Mouse (Mus musculus) G1E (cell line): ENCODE measurements around the gene St6galnac3. TPM values are rescaled to one million over a fixed set of nuclear protein-coding genes. Genes with fewer than 3 reads are reported as not detected.

ENCODE experiments used
- ATAC-seq: 2 replicates; pipeline ENCODE4 v1.8.0; 2016; ENCODE audit warnings: mild to moderate bottlenecking; ENCODE audit not compliant: insufficient number of reproducible peaks, poor library complexity, low FRiP score, severe bottlenecking; ENCODE audit errors: extremely low read depth
- DNase-seq: peaks from one replicate; pipeline ENCODE4 v3.0.0; 2012; ENCODE audit warnings: low spot score
- H3K27me3 ChIP-seq: 2 replicates; pipeline ENCODE4 v1.6.1; 2012; ENCODE audit warnings: mild to moderate bottlenecking, low read length, inconsistent platforms; ENCODE audit not compliant: insufficient read depth
- H3K36me3 ChIP-seq: replicated peaks from 2 replicates; pipeline ENCODE3; 2012; ENCODE audit warnings: mild to moderate bottlenecking, inconsistent platforms
- H3K4me1 ChIP-seq: 2 replicates; pipeline ENCODE4 v1.6.1; 2012; ENCODE audit warnings: low read depth, low read length, inconsistent platforms, mixed read lengths; ENCODE audit not compliant: insufficient read depth
- H3K4me3 ChIP-seq: 2 replicates; pipeline ENCODE4 v1.5.1; 2012; ENCODE audit warnings: low read depth, mild to moderate bottlenecking, inconsistent platforms, low read length, moderate library complexity, mixed read lengths
- H3K9me3 ChIP-seq: replicated peaks from 2 replicates; pipeline ENCODE4 v1.6.1; 2012; ENCODE audit warnings: inconsistent platforms
- CTCF ChIP-seq: IDR thresholded peaks from 2 replicates; pipeline ENCODE4 v1.5.1; 2012; ENCODE audit warnings: low read depth, low read length, inconsistent platforms, mixed read lengths
- GATA1 ChIP-seq: IDR thresholded peaks from 2 replicates; pipeline ENCODE4 v1.6.1; 2012; ENCODE audit warnings: borderline replicate concordance, low read length, inconsistent platforms, mixed read lengths
- GATA2 ChIP-seq: IDR thresholded peaks from 2 replicates; pipeline ENCODE4 v1.6.1; 2012; ENCODE audit warnings: low read depth, low read length, inconsistent platforms, borderline replicate concordance
- POLR2AphosphoS5 ChIP-seq: IDR thresholded peaks from 2 replicates; pipeline ENCODE4 v1.6.1; 2012; ENCODE audit warnings: low read depth, low read length, inconsistent platforms; ENCODE audit not compliant: insufficient replicate concordance
- TAL1 ChIP-seq: conservative IDR thresholded peaks from 2 replicates; pipeline ENCODE4 v1.6.1; 2012; ENCODE audit warnings: low read depth, low read length, inconsistent platforms, mixed read lengths
- polyA plus RNA-seq: library from polyadenylated mRNA; stranded (reverse); fragments of >175 nt; gene quantifications from 2 replicates; pipeline ENCODE4 v1.2.3, GENCODE M21; 2012
- total RNA-seq, 2 experiments: library from RNA; stranded (forward) in 1 of 2; stranded (reverse) in 1 of 2; fragments of 200-1000 nt in 1 of 2; fragments of >200 nt in 1 of 2; fragmentation: Nextera tagmentation in 1 of 2; gene quantifications; 2 replicates each; pipeline ENCODE4 v1.2.3; 2014 to 2017

Gene St6galnac3
- total and polyA plus RNA-seq, 3 experiments = 1.3 to 62.8 (median 45.7) TPM

- ATAC-seq (no peak), DNase-seq (no peak)
- no peaks in the 10 kb centered on the region for H3K4me1 ChIP-seq
- H3K9me3 ChIP-seq = no peaks in the 10 kb centered on the region
- H3K27me3 ChIP-seq = no peaks in the 10 kb centered on the region
- no peak overlapping the region for H3K4me3 ChIP-seq
- H3K36me3 ChIP-seq = peaks cover 52% of the 10 kb centered on the region
- TF ChIP-seq CTCF = no peak
- no peak for TF ChIP-seq GATA2
- no peak for TF ChIP-seq POLR2AphosphoS5
- no peak for TF ChIP-seq TAL1
- no peak for TF ChIP-seq GATA1
Observed at GRCm38 (mm10) chr3:153406220-153406619, 318.8 kb downstream of the St6galnac3 start.

DNA sequence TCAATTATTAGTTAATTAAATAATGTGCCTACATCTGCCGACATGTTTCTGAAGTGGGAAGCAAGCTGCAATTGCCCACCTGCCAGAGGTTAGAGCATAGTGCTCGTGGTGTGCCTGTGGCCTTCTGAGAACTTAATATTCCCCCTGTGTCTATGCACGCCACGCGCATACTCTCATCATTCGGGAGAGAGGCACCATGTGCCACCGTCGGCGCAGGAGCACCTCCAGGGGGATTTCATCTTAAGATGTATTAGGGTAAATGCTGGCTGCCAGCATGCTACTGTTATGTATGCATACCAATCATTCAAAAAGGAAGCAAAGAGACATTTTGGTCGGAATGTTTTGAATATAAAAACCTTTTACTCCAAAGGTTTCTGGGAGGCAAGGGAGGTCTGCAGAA lies 319.3 kb downstream of the St6galnac3 start:
- Histone ChIP-seq H3K4me3 (no peak overlapping the region), H3K4me1 (no peaks in the 10 kb centered on the region), H3K9me3 (no peaks in the 10 kb centered on the region), H3K36me3 (peaks cover 55% of the 10 kb centered on the region), H3K27me3 (no peaks in the 10 kb centered on the region)
- no peak for TF ChIP-seq POLR2AphosphoS5
- no peak for TF ChIP-seq CTCF
- TF ChIP-seq TAL1 = no peak
- no peak for TF ChIP-seq GATA2
- TF ChIP-seq GATA1 = no peak
- no peak for DNase-seq
- no peak for ATAC-seq

DNA sequence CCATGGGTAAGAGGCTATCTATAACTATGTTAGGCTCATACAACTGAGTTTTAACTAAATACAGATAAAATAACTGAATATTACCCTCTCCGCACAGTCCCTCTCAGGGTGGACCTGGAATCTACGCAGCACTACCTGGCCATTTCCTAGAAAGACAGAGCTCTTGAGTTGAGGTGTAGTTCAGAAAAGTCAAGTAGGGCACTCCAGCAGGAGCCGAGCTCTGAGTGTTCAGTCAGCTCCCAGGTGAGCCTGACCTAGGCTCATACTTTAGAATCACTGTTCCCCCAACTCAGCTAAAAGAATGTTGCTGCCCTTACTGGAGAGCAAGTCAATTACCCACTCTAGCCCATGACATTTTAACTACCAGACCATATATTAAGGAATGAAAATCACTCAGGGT lies 324.7 kb downstream of the St6galnac3 start:
- ATAC-seq (no peak), DNase-seq (no peak)
- Histone ChIP-seq H3K36me3 (peaks cover 43% of the 10 kb centered on the region), H3K4me3 (no peak overlapping the region), H3K9me3 (no peaks in the 10 kb centered on the region), H3K27me3 (no peaks in the 10 kb centered on the region), H3K4me1 (no peaks in the 10 kb centered on the region)
- TF ChIP-seq TAL1 (no peak), CTCF (no peak), GATA2 (no peak), GATA1 (no peak), POLR2AphosphoS5 (no peak)

- no peak overlapping the region for H3K4me3 ChIP-seq
- H3K27me3 ChIP-seq = no peaks in the 10 kb centered on the region
- no peak for TF ChIP-seq CTCF
- no peak for TF ChIP-seq TAL1
- no peak for TF ChIP-seq POLR2AphosphoS5
- no peak for TF ChIP-seq GATA1
- no peak for TF ChIP-seq GATA2
- H3K9me3 ChIP-seq = peaks cover 2% of the 10 kb centered on the region; the same call in 1 of the 2 replicates
- peaks cover 44% of the 10 kb centered on the region for H3K36me3 ChIP-seq
- no peak for ATAC-seq
- no peak for DNase-seq
- no peaks in the 10 kb centered on the region for H3K4me1 ChIP-seq
Observed at GRCm38 (mm10) chr3:153399574-153399973, 325.4 kb downstream of the St6galnac3 start.

DNA sequence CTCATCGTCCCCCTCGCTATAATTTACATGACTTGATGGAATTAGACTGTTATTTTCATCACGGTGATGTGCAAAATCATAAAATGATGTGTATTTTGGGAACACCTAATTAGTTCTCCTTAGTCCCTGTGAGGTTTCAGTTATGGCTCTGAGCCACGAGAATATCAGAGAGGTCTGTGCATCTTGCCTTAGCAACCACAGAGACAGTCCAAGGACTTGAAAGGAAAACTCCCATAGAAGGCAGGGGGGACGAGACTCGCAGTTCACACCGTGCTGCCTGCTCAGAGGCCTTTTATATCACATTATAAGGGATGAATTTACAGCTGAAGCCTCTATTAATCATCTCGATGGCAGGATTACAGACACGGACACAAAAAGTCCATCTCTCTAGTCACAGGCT lies 327.2 kb downstream of the St6galnac3 start:
- ATAC-seq (no peak), DNase-seq (no peak)
- H3K36me3 ChIP-seq = peaks cover 43% of the 10 kb centered on the region
- no peaks in the 10 kb centered on the region for H3K4me1 ChIP-seq
- H3K9me3 ChIP-seq = peaks cover 11% of the 10 kb centered on the region
- H3K27me3 ChIP-seq = no peaks in the 10 kb centered on the region
- H3K4me3 ChIP-seq = no peak overlapping the region
- TF ChIP-seq POLR2AphosphoS5 (no peak), TAL1 (no peak), GATA1 (no peak), CTCF (no peak)

DNA sequence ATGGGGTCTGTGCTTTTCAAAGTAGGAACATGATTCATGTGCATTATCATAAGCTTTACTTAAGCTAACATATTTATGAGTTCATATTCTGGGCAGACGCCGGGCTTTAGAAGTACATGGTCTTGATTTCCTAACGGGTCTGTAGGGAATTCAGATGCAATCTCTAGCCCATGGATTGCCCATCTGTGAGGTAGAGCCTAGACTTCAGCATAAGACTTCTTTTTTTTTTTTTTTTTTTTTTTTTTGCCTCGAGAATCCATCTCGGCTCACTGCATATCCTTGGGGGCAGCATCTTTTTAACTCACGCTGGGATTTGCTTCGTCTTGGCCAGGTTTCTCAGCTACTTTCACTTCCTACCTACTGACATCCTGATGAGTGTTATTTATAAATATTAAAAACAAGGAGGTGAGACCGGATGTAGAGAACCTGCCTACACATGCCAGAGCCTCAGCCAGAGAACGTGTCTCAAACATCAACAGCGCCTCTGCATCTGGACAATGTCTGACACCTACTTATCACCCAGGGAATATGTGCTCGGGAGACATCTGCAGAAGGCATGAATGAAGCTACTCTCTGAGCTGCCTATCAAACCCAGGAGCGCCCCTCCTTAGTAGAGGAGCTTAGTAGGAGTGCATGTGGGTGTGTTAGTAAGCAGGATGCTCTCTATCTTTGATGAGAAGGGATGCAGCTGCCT lies 328.5 kb downstream of the St6galnac3 start:
- no peak for DNase-seq
- H3K4me3 ChIP-seq = no peak overlapping the region
- TF ChIP-seq GATA2 = no peak
- no peak for TF ChIP-seq CTCF
- no peak for TF ChIP-seq POLR2AphosphoS5
- H3K4me1 ChIP-seq = no peaks in the 10 kb centered on the region
- ATAC-seq = no peak
- peaks cover 11% of the 10 kb centered on the region for H3K9me3 ChIP-seq
- H3K27me3 ChIP-seq = no peaks in the 10 kb centered on the region
- peaks cover 42% of the 10 kb centered on the region for H3K36me3 ChIP-seq

DNA sequence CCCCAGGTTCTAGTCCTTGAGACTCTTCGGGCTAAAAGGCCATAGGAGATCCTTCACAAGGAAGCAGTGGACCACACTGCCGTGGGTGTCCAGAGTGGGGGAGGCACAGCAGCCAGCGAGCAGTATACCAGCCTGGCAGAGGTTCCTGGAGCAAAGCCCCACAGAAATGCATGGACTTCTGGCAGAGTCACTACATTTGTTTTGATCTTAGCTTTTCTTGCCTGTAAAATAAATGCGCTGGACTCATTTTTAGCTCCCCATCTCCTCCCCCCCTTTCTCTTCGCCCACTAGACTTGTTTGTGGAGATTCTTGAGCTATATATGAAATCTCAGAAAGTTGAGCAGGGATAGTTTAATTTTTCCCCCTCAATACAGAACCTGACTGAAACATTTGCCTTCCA lies 329.6 kb downstream of the St6galnac3 start:
- no peak for TF ChIP-seq GATA2
- H3K9me3 ChIP-seq = peaks cover 11% of the 10 kb centered on the region
- no peaks in the 10 kb centered on the region for H3K4me1 ChIP-seq
- ATAC-seq (no peak), DNase-seq (no peak)
- peaks cover 38% of the 10 kb centered on the region for H3K36me3 ChIP-seq
- H3K4me3 ChIP-seq = no peak overlapping the region
- no peaks in the 10 kb centered on the region for H3K27me3 ChIP-seq
